ENCODE assay signal across 18 mouse cellular contexts in the genomic region with DNA sequence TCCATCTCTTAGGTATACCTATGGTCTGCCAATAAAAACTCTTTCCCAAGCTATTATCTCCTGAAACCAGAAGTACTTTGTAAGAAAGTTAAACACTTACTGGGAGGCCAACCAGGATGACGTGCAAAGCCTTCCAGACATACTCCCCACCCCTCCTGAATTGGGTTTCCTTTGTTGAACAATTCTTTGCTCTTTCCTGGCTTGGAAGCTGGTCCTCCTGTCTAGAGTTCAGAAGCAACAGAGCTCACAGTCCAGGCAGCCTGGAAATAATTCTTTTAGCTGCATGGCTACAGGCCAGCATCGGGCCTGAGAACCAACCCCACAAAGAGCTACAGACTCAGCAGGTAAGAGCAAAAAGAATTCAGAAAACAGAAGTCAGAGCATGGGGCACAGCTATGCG. TPM values are rescaled to one million over a fixed set of nuclear protein-coding genes. Genes with fewer than 3 reads are reported as not detected.
DNase-seq lines count a peak whose midpoint lies in the region; ATAC-seq and TF ChIP-seq lines count a peak whose summit lies in the region.
"Had no signal": no experiment of that assay in that cellular context is flagged by ENCODE, and none has a peak within 500 bp of the region (broad histone marks: within the 10 kb centered on the region; RNA-seq: fewer than 3 reads in every experiment).

No protein-coding gene starts in this region.

- H3K4me2 ChIP-seq in embryonic facial prominence, embryonic 14.5 days (ENCODE audit: low read depth, low read length), result no peak overlapping the region
- H3K4me2 ChIP-seq in kidney, embryonic 14.5 days (replicated peaks; ENCODE audit: low read depth, low read length), result no peak overlapping the region
- H3K4me2 ChIP-seq in hindbrain, embryonic 11.5 days (replicated peaks; ENCODE audit: low read depth, low read length), result no peak overlapping the region
- H3K4me2 ChIP-seq: liver, embryonic 11.5 days; midbrain, embryonic 13.5 days had no signal

- no peak overlapping the region for H3K27ac ChIP-seq in embryonic facial prominence, embryonic 14.5 days (replicated peaks; ENCODE audit: low read depth, low read length)
- no peak overlapping the region for H3K27ac ChIP-seq in embryonic facial prominence, embryonic 10.5 days (replicated peaks)
- H3K27ac ChIP-seq in kidney, adult 2 months (ENCODE audit: insufficient read depth, low read depth, low read length), result no peak overlapping the region
- H3K27ac ChIP-seq in kidney, embryonic 14.5 days (ENCODE audit: low read depth, low read length), result no peak overlapping the region
- H3K27ac ChIP-seq in hindbrain, embryonic 11.5 days (ENCODE audit: low read depth, low read length), result no peak overlapping the region
- H3K27ac ChIP-seq: macrophage; midbrain, embryonic 13.5 days had no signal

- 70% methylated on average over 3 of the region's 3 CpGs for WGBS in embryonic facial prominence, embryonic 14.5 days
- 82% methylated on average over 3 of the region's 3 CpGs for WGBS in embryonic facial prominence, embryonic 10.5 days
- WGBS in kidney, adult 2 months, result 37% methylated on average over 3 of the region's 3 CpGs
- 85% methylated on average over 3 of the region's 3 CpGs for whole genome bisulfite sequencing in kidney, embryonic 14.5 days
- WGBS in hindbrain, embryonic 11.5 days, result 79% methylated on average over 3 of the region's 3 CpGs

- no peak for TF ChIP-seq POLR2A in kidney, adult 2 months (IDR thresholded peaks at IDR 0.05; ENCODE audit: low read depth, low read length)

- ATAC-seq in embryonic facial prominence, embryonic 14.5 days (ENCODE audit: low read depth), result 0 out of 2 replicates have a peak, but pooled peaks have one; percentile 22
- ATAC-seq in kidney, embryonic 14.5 days (ENCODE audit: low FRiP score, low TSS enrichment), result no peak
- ATAC-seq in activated CD4-positive, CD25-positive, alpha-beta regulatory T cell, adult 4 months, result no peak
- ATAC-seq in hindbrain, embryonic 11.5 days (ENCODE audit: low FRiP score), result no peak
- ATAC-seq: forebrain, embryonic 14.5 days; midbrain, embryonic 13.5 days had no signal

- no peaks in the 10 kb centered on the region for H3K27me3 ChIP-seq in embryonic facial prominence, embryonic 14.5 days (replicated peaks; ENCODE audit: control insufficient read depth, insufficient read depth, low read length)
- no peaks in the 10 kb centered on the region for H3K27me3 ChIP-seq in embryonic facial prominence, embryonic 10.5 days (replicated peaks; ENCODE audit: low read depth, poor library complexity, severe bottlenecking)
- no peaks in the 10 kb centered on the region for H3K27me3 ChIP-seq in kidney, adult 2 months (replicated peaks; ENCODE audit: control insufficient read depth, insufficient read depth, low read length)
- no peaks in the 10 kb centered on the region for H3K27me3 ChIP-seq in kidney, embryonic 14.5 days (ENCODE audit: control insufficient read depth, insufficient read depth, low read length)
- H3K27me3 ChIP-seq in hindbrain, embryonic 11.5 days (ENCODE audit: control insufficient read depth, insufficient read depth, low read length), result no peaks in the 10 kb centered on the region
- H3K27me3 ChIP-seq: midbrain, embryonic 13.5 days had no signal

- H3K4me1 ChIP-seq in embryonic facial prominence, embryonic 14.5 days (ENCODE audit: control insufficient read depth, insufficient read depth, low read length), result no peaks in the 10 kb centered on the region
- no peaks in the 10 kb centered on the region for H3K4me1 ChIP-seq in embryonic facial prominence, embryonic 10.5 days
- peaks cover 4% of the 10 kb centered on the region; the same call in 1 of the 2 replicates for H3K4me1 ChIP-seq in kidney, adult 2 months (ENCODE audit: control insufficient read depth, insufficient read depth, low read length)
- no peaks in the 10 kb centered on the region for H3K4me1 ChIP-seq in kidney, embryonic 14.5 days (ENCODE audit: control insufficient read depth, insufficient read depth, low read length)
- H3K4me1 ChIP-seq in hindbrain, embryonic 11.5 days (replicated peaks; ENCODE audit: control insufficient read depth, insufficient read depth, low read length), result no peaks in the 10 kb centered on the region

- H3K4me3 ChIP-seq in embryonic facial prominence, embryonic 14.5 days (ENCODE audit: low read depth, low read length), result no peak overlapping the region
- H3K4me3 ChIP-seq in embryonic facial prominence, embryonic 10.5 days, result no peak overlapping the region
- H3K4me3 ChIP-seq in kidney, adult 2 months (ENCODE audit: insufficient read depth, low read depth, low read length), result no peak overlapping the region
- H3K4me3 ChIP-seq in kidney, embryonic 14.5 days (ENCODE audit: low read length), result no peak overlapping the region
- no peak overlapping the region for H3K4me3 ChIP-seq in hindbrain, embryonic 11.5 days (ENCODE audit: low read depth, low read length)
- H3K4me3 ChIP-seq: midbrain, embryonic 13.5 days; myocyte had no signal

- no peaks in the 10 kb centered on the region for H3K9me3 ChIP-seq in embryonic facial prominence, embryonic 14.5 days (ENCODE audit: control insufficient read depth, low read length)
- no peaks in the 10 kb centered on the region for H3K9me3 ChIP-seq in embryonic facial prominence, embryonic 10.5 days
- no peaks in the 10 kb centered on the region for H3K9me3 ChIP-seq in kidney, embryonic 14.5 days (ENCODE audit: control insufficient read depth, low read length)
- H3K9me3 ChIP-seq in hindbrain, embryonic 11.5 days (ENCODE audit: control insufficient read depth, low read length), result no peaks in the 10 kb centered on the region
- H3K9me3 ChIP-seq: midbrain, embryonic 13.5 days had no signal

- DNase-seq in embryonic facial prominence, embryonic 14.5 days (ENCODE audit: low spot score), result peak; percentile 32
- DNase-seq in embryonic facial prominence, embryonic 10.5 days (ENCODE audit: low spot score), result no peak
- peak; percentile 83 for DNase-seq in kidney, adult 2 months
- DNase-seq in kidney, postnatal 25 days, result peak; percentile 54 to 66
- no peak for DNase-seq in ovary, postnatal 10 days (ENCODE audit: low spot score)
- DNase-seq in hindbrain, embryonic 11.5 days (ENCODE audit: low spot score), result no peak
- DNase-seq: adrenal gland, postnatal 36 days; cerebellum, adult 9-10 months; layer of hippocampus, postnatal 36 days; left cerebral cortex, postnatal 4 days; right cerebral cortex, postnatal 14 days had no signal

- H3K9ac ChIP-seq in embryonic facial prominence, embryonic 14.5 days (ENCODE audit: low read depth, low read length), result no peak overlapping the region
- no peak overlapping the region for H3K9ac ChIP-seq in kidney, embryonic 14.5 days (ENCODE audit: low read depth, low read length)
- H3K9ac ChIP-seq in hindbrain, embryonic 11.5 days (ENCODE audit: low read depth, low read length), result no peak overlapping the region
- H3K9ac ChIP-seq: midbrain, embryonic 13.5 days had no signal

- TF ChIP-seq CTCF in kidney, adult 2 months (conservative IDR thresholded peaks at IDR 0.05; ENCODE audit: insufficient read depth, insufficient read length, low read depth, low read length), result no peak

- H3K36me3 ChIP-seq in embryonic facial prominence, embryonic 14.5 days (ENCODE audit: control insufficient read depth, insufficient read depth, low read length), result no peaks in the 10 kb centered on the region
- H3K36me3 ChIP-seq in embryonic facial prominence, embryonic 10.5 days (replicated peaks), result no peaks in the 10 kb centered on the region
- no peaks in the 10 kb centered on the region; the same call in 1 of the 2 replicates for H3K36me3 ChIP-seq in kidney, adult 2 months (ENCODE audit: control insufficient read depth, insufficient read depth, low read length)
- no peaks in the 10 kb centered on the region for H3K36me3 ChIP-seq in kidney, embryonic 14.5 days (ENCODE audit: control insufficient read depth, insufficient read depth, low read length)
- no peaks in the 10 kb centered on the region for H3K36me3 ChIP-seq in hindbrain, embryonic 11.5 days (ENCODE audit: control insufficient read depth, insufficient read depth, low read length)
- H3K36me3 ChIP-seq: midbrain, embryonic 13.5 days had no signal

RNA-seq across cellular contexts. Expression of a gene that starts 37.7 kb away (rescaled TPM):
- polyA plus RNA-seq in embryonic facial prominence, embryonic 14.5 days (2014; fragmentation: Nextera tagmentation; extraction: Ambion mirVana), result 0.24 and 1.5 TPM in 2 replicates
- 0.94 and 1.5 TPM in 2 replicates for polyA plus RNA-seq in embryonic facial prominence, embryonic 10.5 days (2016; fragmentation: Nextera tagmentation; extraction: Ambion mirVana)
- polyA plus RNA-seq in kidney, adult 2 months (2012; rRNA removed), result 0.17 and 0.26 TPM in 2 replicates
- 2.0 TPM in 2 replicates for polyA plus RNA-seq in kidney, embryonic 14.5 days (2014; fragmentation: Nextera tagmentation; extraction: Ambion mirVana)
- not detected for polyA plus RNA-seq in activated CD4-positive, CD25-positive, alpha-beta regulatory T cell, adult 4 months (2017; shearing (Covaris generic))
- 1.4 and 1.9 TPM in 2 replicates for polyA plus RNA-seq in hindbrain, embryonic 11.5 days (2014; fragmentation: Nextera tagmentation; extraction: Ambion mirVana)
- polyA plus RNA-seq: macrophage, myocyte had no signal

RNA-seq across cellular contexts. Expression of a gene that starts 40.1 kb away (rescaled TPM):
- polyA plus RNA-seq in embryonic facial prominence, embryonic 14.5 days (2014; fragmentation: Nextera tagmentation; extraction: Ambion mirVana), result 2.9 and 3.0 TPM in 2 replicates
- polyA plus RNA-seq in embryonic facial prominence, embryonic 10.5 days (2016; fragmentation: Nextera tagmentation; extraction: Ambion mirVana), result 2.5 and 3.5 TPM in 2 replicates
- 14.5 and 15.5 TPM in 2 replicates for polyA plus RNA-seq in kidney, adult 2 months (2012; rRNA removed)
- polyA plus RNA-seq in kidney, embryonic 14.5 days (2014; fragmentation: Nextera tagmentation; extraction: Ambion mirVana), result 3.5 and 6.0 TPM in 2 replicates
- not detected for polyA plus RNA-seq in activated CD4-positive, CD25-positive, alpha-beta regulatory T cell, adult 4 months (2017; shearing (Covaris generic))
- polyA plus RNA-seq in hindbrain, embryonic 11.5 days (2014; fragmentation: Nextera tagmentation; extraction: Ambion mirVana), result 1.4 and 2.4 TPM in 2 replicates

Comparison
In these comparisons a context has a peak if more than half of its experiments do, and no peak if none do; other contexts are left out.
1. DNase-seq: peak in embryonic facial prominence, embryonic 14.5 days (single experiment), kidney, adult 2 months (single experiment) and kidney, postnatal 25 days (2 of 2); none in embryonic facial prominence, embryonic 10.5 days (single experiment), ovary, postnatal 10 days (single experiment) and hindbrain, embryonic 11.5 days (single experiment).